Mouse (Mus musculus) left cerebral cortex, adult 8-10 months (tissue): ENCODE measurements around the gene Alg1. TPM values are rescaled to one million over a fixed set of nuclear protein-coding genes. Genes with fewer than 3 reads are reported as not detected.
A peak's percentile ranks its signal among the peaks of the same experiment; 100 is the strongest.

ENCODE experiments used
- DNase-seq, 2 experiments: peaks; one replicate each; pipeline ENCODE4 v3.0.0; 2022; ENCODE audit warnings: low spot score in 2 of 2
- microRNA-seq, 2 experiments: library from miRNA; unstranded; fragments of <30 nt; microRNA quantifications; one replicate each; pipeline ENCODE4 v1.2.0; 2022
- total RNA-seq, 4 experiments: library from RNA; stranded (reverse); gene quantifications; 2 replicates each; pipeline ENCODE4 v1.2.4; 2022

Gene Alg1
- total RNA-seq, 4 experiments from 2014 or later: 26.4 to 34.8 (median 30.6) TPM

GRCm38 (mm10) chr16:5232982-5233381 is 439 bp upstream of the Alg1 start:
- no peak for DNase-seq

GRCm38 (mm10) chr16:5242355-5242754 is 8.9 kb downstream of the Alg1 start:
- DNase-seq: no peak

GRCm38 (mm10) chr16:5242882-5243281 is 9.5 kb downstream of the Alg1 start:
- DNase-seq: no peak

- DNase-seq: no peak
Observed at GRCm38 (mm10) chr16:5244411-5244810, 11.0 kb downstream of the Alg1 start.

GRCm38 (mm10) chr16:5250891-5251290 is 17.5 kb downstream of the Alg1 start:
- no peak for DNase-seq

GRCm38 (mm10) chr16:5252260-5252659 is 18.8 kb downstream of the Alg1 start:
- DNase-seq: no peak

- no peak for DNase-seq
Observed at GRCm38 (mm10) chr16:5254346-5255025, 21.1 kb downstream of the Alg1 start.

- no peak for DNase-seq
Observed at GRCm38 (mm10) chr16:5255081-5255740, 21.8 kb downstream of the Alg1 start.

GRCm38 (mm10) chr16:5255779-5256496 is 22.5 kb downstream of the Alg1 start, which contains the start of gene Eef2kmt:
TSS of gene Eef2kmt (minus strand) at chr16:5255983.
- peak; percentile 84 to 97 for DNase-seq

- no peak for DNase-seq
Observed at GRCm38 (mm10) chr16:5263156-5263555, 29.7 kb downstream of the Alg1 start.

GRCm38 (mm10) chr16:5263926-5264325 is 30.5 kb downstream of the Alg1 start:
- DNase-seq: no peak

GRCm38 (mm10) chr16:5271411-5272035 is 38.1 kb downstream of the Alg1 start:
- no peak for DNase-seq

- DNase-seq: no peak
Observed at GRCm38 (mm10) chr16:5272371-5272770, 39.0 kb downstream of the Alg1 start.

GRCm38 (mm10) chr16:5279571-5280222 is 46.3 kb downstream of the Alg1 start:
- DNase-seq: no peak

GRCm38 (mm10) chr16:5282686-5283085 is 49.3 kb downstream of the Alg1 start:
- DNase-seq: no peak

- DNase-seq: no peak
Observed at GRCm38 (mm10) chr16:5285376-5285775, 52.0 kb downstream of the Alg1 start.

Small RNAs within 50 kb of the gene (microRNA-seq; reads per million reads assigned to microRNA genes)
- gene Gm23689: 0 reads per million in 2 experiments
- 0 reads per million in 2 experiments for gene Gm26095
- gene Mir6364: 0 reads per million in 2 experiments

Other genes starting within 250 kb of the Alg1 start
- gene Sept12, start 235.8 kb upstream of the Alg1 start, total RNA-seq: not detected
- gene Smim22, start 226.3 kb upstream of the Alg1 start, total RNA-seq: not detected
- 100 to 1,000 TPM; 160 to 204 (median 189) TPM for gene Rogdi, start 220.1 kb upstream of the Alg1 start, total RNA-seq
- gene Glyr1, start 183.8 kb upstream of the Alg1 start, total RNA-seq: 100 to 1,000 TPM; 139 to 152 (median 147) TPM
- 10 to 100 TPM; 36.4 to 42.8 (median 40.3) TPM for gene Ubn1, start 183.6 kb upstream of the Alg1 start, total RNA-seq
- gene Ppl, start 101.2 kb upstream of the Alg1 start, total RNA-seq: 1 to 10 TPM; 1.7 to 3.0 (median 1.9) TPM
- 10 to 100 TPM in 1 of 4 experiments, 1 to 10 TPM in 3; 8.5 to 11.0 (median 8.9) TPM for gene Sec14l5, start 86.5 kb upstream of the Alg1 start, total RNA-seq
- gene Nagpa, start 29.6 kb upstream of the Alg1 start, total RNA-seq: 10 to 100 TPM; 11.3 to 16.3 (median 15.5) TPM
- 1 to 10 TPM; 4.1 to 5.7 (median 4.7) TPM for gene AU021092, start 11.3 kb upstream of the Alg1 start, total RNA-seq
- 1 to 10 TPM; 3.8 to 6.8 (median 5.6) TPM for gene Eef2kmt, start 22.4 kb downstream of the Alg1 start, total RNA-seq